Mouse (Mus musculus) embryonic facial prominence, embryonic 13.5 days (tissue): ENCODE data around the gene Asprv1. TPM values are rescaled to one million over a fixed set of nuclear protein-coding genes. Genes with fewer than 3 reads are reported as not detected.

ENCODE experiments used
- ATAC-seq: fragments of 200-750 bp; cut with Nextera tagmentation; 2 replicates; pipeline ENCODE4 v1.8.0; 2017; ENCODE audit warnings: low read depth; ENCODE audit not compliant: insufficient number of reproducible peaks, insufficient read depth, low FRiP score, low TSS enrichment
- H3K27ac ChIP-seq: fragments of 300-500 bp; sonication (generic); 2 replicates; pipeline ENCODE4 v1.5.1; 2015; ENCODE audit warnings: moderate library complexity, mild to moderate bottlenecking, inconsistent platforms
- H3K27me3 ChIP-seq: fragments of 300-500 bp; sonication (generic); 2 replicates; pipeline ENCODE4 v1.6.1; 2015; ENCODE audit warnings: mild to moderate bottlenecking, inconsistent platforms
- H3K36me3 ChIP-seq: fragments of 300-500 bp; sonication (generic); 2 replicates; pipeline ENCODE4 v1.6.1; 2015; ENCODE audit warnings: mild to moderate bottlenecking, inconsistent platforms
- H3K4me1 ChIP-seq: fragments of 300-500 bp; sonication (generic); 2 replicates; pipeline ENCODE4 v1.6.1; 2015; ENCODE audit warnings: inconsistent platforms
- H3K4me2 ChIP-seq: fragments of 300-500 bp; sonication (generic); 2 replicates; pipeline ENCODE4 v1.6.1; 2015; ENCODE audit warnings: moderate library complexity, mild to moderate bottlenecking, inconsistent platforms
- H3K4me3 ChIP-seq: fragments of 300-500 bp; sonication (generic); 2 replicates; pipeline ENCODE4 v1.5.1; 2015; ENCODE audit warnings: mild to moderate bottlenecking, inconsistent platforms
- H3K9ac ChIP-seq: fragments of 300-500 bp; sonication (generic); 2 replicates; pipeline ENCODE4 v1.6.1; 2015; ENCODE audit warnings: mild to moderate bottlenecking, inconsistent platforms
- H3K9me3 ChIP-seq: fragments of 300-500 bp; sonication (generic); 2 replicates; pipeline ENCODE4 v1.6.1; 2016; ENCODE audit warnings: inconsistent platforms
- WGBS: fragments of 180-500 bp; shearing (Covaris S2); methylation state at CpG from one replicate; pipeline ENCODE4 v1.1.7; 2015; ENCODE audit warnings: mixed read lengths; 5-methylcytosine and 5-hydroxymethylcytosine counted together
- polyA plus RNA-seq: library from polyadenylated mRNA; unstranded; fragments of >200 nt; fragmentation: Nextera tagmentation; extraction: Ambion mirVana; gene quantifications from 2 replicates; pipeline ENCODE4 v1.2.1, GENCODE M21; 2015

The Asprv1 gene
- polyA plus RNA-seq, 1 experiment from 2014 or later: 13.4 TPM

DNA sequence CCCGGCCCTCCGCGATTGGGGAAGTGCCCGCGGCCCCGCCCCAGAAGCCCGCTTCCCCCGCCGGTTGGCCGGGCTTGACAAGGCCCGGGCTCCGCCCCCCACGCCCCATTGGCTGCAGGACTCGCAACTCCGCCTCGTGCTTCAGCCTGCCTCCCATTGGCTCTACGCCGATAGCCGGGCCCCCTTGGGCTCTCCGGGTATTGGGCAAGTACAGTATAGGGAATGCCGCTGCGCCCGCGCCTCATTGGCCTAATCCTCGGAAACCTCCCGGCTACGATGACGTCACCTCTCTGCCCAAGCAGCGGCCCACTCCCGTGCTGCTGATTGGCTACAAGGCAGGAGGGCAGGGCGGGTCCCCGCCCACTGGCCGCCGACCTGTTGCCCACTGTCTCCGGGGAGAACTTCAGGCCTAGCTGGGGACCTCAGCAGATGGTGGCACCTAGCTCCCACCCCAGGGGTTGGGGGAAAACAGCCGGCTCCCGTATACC, 41.3 kb downstream of the Asprv1 start:
- peak; percentile 100 for ATAC-seq
- Histone ChIP-seq H3K4me2 (peak overlapping the region; percentile 97), H3K9ac (peak overlapping the region; percentile 73), H3K27ac (peak overlapping the region; percentile 30), H3K27me3 (no peaks in the 10 kb centered on the region), H3K36me3 (peaks cover 43% of the 10 kb centered on the region), H3K9me3 (no peaks in the 10 kb centered on the region), H3K4me3 (peak overlapping the region; percentile 91), H3K4me1 (peaks cover 25% of the 10 kb centered on the region)
- WGBS: 2% methylated on average over 37 of the region's 37 CpGs

DNA sequence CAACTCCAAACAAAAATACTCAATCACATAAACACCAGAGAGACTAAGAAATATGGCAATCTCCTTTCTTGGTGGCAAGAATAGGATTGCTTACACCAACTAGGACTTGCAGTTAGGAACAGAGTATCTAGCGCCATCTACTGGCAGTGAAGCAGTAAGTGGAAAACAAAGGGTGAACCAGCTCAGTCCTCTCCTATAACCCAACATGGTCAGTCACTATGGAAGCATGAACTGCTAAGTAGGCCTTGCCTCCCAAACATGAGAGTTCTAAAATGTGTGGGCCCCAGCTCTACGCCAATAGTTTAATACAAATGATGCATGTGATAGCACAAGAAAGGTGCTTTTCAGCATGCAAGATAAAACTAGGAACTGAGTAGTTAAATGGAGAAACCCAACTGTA, 42.9 kb downstream of the Asprv1 start:
- ATAC-seq: no peak
- WGBS: 22% methylated on average over 2 of the region's 2 CpGs
- Histone ChIP-seq H3K9me3 (no peaks in the 10 kb centered on the region), H3K4me3 (no peak overlapping the region), H3K4me1 (peaks cover 25% of the 10 kb centered on the region), H3K9ac (no peak overlapping the region), H3K36me3 (peaks cover 52% of the 10 kb centered on the region), H3K4me2 (no peak overlapping the region), H3K27me3 (no peaks in the 10 kb centered on the region), H3K27ac (no peak overlapping the region)

DNA sequence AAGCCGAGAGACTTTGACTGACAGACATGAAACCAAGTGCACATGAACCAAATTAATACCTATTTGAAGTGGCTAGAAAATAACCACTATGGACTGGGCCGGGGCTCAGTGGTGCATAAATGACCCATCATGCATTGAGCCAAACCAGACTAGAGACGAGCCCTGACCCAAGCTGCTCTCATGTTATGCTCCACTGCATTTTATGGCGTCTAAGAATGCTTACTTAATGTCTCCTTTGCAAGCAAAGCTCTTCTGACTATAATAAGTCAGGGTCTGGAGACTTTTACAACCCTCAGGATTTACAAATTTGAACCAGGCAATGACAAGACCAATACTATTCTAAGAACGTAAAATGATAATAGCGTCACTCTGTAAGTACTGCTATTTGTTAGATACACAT, 50.4 kb downstream of the Asprv1 start:
- H3K9ac ChIP-seq: no peak overlapping the region
- no peaks in the 10 kb centered on the region for H3K27me3 ChIP-seq
- ATAC-seq: no peak
- H3K4me2 ChIP-seq: no peak overlapping the region
- 85% methylated on average over 6 of the region's 6 CpGs for WGBS
- H3K27ac ChIP-seq: no peak overlapping the region
- H3K4me1 ChIP-seq: peaks cover 3% of the 10 kb centered on the region
- H3K36me3 ChIP-seq: peaks cover 90% of the 10 kb centered on the region
- no peaks in the 10 kb centered on the region for H3K9me3 ChIP-seq
- H3K4me3 ChIP-seq: no peak overlapping the region

Other genes starting within 250 kb of the Asprv1 start
- 80.4 and 89.2 TPM in 2 replicates for gene Pcyox1, start 231.0 kb upstream of the Asprv1 start, polyA plus RNA-seq
- 279 and 301 TPM in 2 replicates for gene Tia1, start 223.9 kb upstream of the Asprv1 start, polyA plus RNA-seq
- gene Gm44790, start 201.5 kb upstream of the Asprv1 start, polyA plus RNA-seq: not detected in 2 replicates
- 27.9 and 31.4 TPM in 2 replicates for gene C87436, start 189.8 kb upstream of the Asprv1 start, polyA plus RNA-seq
- 270 and 423 TPM in 2 replicates for gene Pcbp1, start 101.8 kb upstream of the Asprv1 start, polyA plus RNA-seq
- gene Mxd1, start 41.0 kb downstream of the Asprv1 start, polyA plus RNA-seq: 12.8 and 14.9 TPM in 2 replicates
- gene Snrnp27, start 56.4 kb downstream of the Asprv1 start, polyA plus RNA-seq: 137 and 148 TPM in 2 replicates
- 46.6 and 48.6 TPM in 2 replicates for gene Gmcl1, start 105.2 kb downstream of the Asprv1 start, polyA plus RNA-seq
- 32.5 and 34.7 TPM in 2 replicates for gene Anxa4, start 165.4 kb downstream of the Asprv1 start, polyA plus RNA-seq
- 16.9 and 19.0 TPM in 2 replicates for gene Aak1, start 221.4 kb downstream of the Asprv1 start, polyA plus RNA-seq